Mouse (Mus musculus) midbrain, embryonic 15.5 days (tissue): ENCODE measurements around the gene March2. TPM values are rescaled to one million over a fixed set of nuclear protein-coding genes. Genes with fewer than 3 reads are reported as not detected.

ENCODE experiments used
- ATAC-seq: fragments of 200-750 bp; cut with Nextera tagmentation; replicated peaks from 2 replicates; pipeline ENCODE4 v1.8.0; 2017; ENCODE audit warnings: moderate TSS enrichment
- H3K27ac ChIP-seq: fragments of 300-500 bp; sonication (generic); 2 replicates; pipeline ENCODE4 v1.5.1; 2015; ENCODE audit warnings: mild to moderate bottlenecking, inconsistent platforms
- H3K27me3 ChIP-seq: fragments of 300-500 bp; sonication (generic); replicated peaks from 2 replicates; pipeline ENCODE4 v1.6.1; 2015; ENCODE audit warnings: inconsistent platforms
- H3K36me3 ChIP-seq: fragments of 300-500 bp; sonication (generic); replicated peaks from 2 replicates; pipeline ENCODE4 v1.6.1; 2015; ENCODE audit warnings: inconsistent platforms
- H3K4me1 ChIP-seq: fragments of 300-500 bp; sonication (generic); 2 replicates; pipeline ENCODE4 v1.6.1; 2015; ENCODE audit warnings: inconsistent platforms
- H3K4me2 ChIP-seq: fragments of 300-500 bp; sonication (generic); 2 replicates; pipeline ENCODE4 v1.6.1; 2015; ENCODE audit warnings: inconsistent platforms, mild to moderate bottlenecking, moderate library complexity
- H3K4me3 ChIP-seq: fragments of 300-500 bp; sonication (generic); 2 replicates; pipeline ENCODE4 v1.5.1; 2015; ENCODE audit warnings: mild to moderate bottlenecking, inconsistent platforms
- H3K9ac ChIP-seq: fragments of 300-500 bp; sonication (generic); 2 replicates; pipeline ENCODE4 v1.6.1; 2015; ENCODE audit warnings: mild to moderate bottlenecking, inconsistent platforms
- H3K9me3 ChIP-seq: fragments of 300-500 bp; sonication (generic); 2 replicates; pipeline ENCODE4 v1.6.1; 2016; ENCODE audit warnings: inconsistent platforms
- WGBS: fragments of 180-500 bp; shearing (Covaris S2); methylation state at CpG from one replicate; pipeline ENCODE4 v1.1.7; 2015; ENCODE audit warnings: mixed read lengths; 5-methylcytosine and 5-hydroxymethylcytosine counted together
- polyA plus RNA-seq: library from polyadenylated mRNA; unstranded; fragments of >200 nt; fragmentation: Nextera tagmentation; extraction: Ambion mirVana; gene quantifications from 2 replicates; pipeline ENCODE4 v1.2.1, GENCODE M21; 2015

The March2 gene
- polyA plus RNA-seq, 1 experiment from 2014 or later: 71.2 TPM

DNA sequence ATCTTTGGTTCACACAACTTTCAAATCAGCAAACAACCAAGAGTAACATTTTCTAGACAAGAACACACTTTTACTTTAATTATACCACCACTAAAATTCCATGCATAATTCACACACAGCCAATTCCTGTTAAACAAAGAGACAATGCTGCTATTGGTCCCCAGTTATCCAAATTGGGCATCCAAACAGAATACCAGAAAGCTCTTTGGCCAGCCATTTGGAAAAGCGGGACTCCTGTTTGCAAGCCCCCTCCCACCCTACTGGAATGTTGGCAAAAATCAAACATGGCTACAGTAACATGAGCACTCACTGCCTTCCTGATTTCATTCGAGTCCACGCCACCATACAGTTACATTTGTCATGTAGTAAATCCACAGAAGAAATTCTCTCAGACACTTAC, 48.8 kb downstream of the March2 start:
- H3K9ac ChIP-seq: no peak overlapping the region
- H3K9me3 ChIP-seq: no peaks in the 10 kb centered on the region
- no peak overlapping the region for H3K4me3 ChIP-seq
- H3K4me2 ChIP-seq: no peak overlapping the region
- H3K36me3 ChIP-seq: peaks cover 8% of the 10 kb centered on the region
- H3K4me1 ChIP-seq: 0 out of 2 replicates have a peak, but pooled peaks cover 5% of the 10 kb centered on the region
- 93% methylated on average over 3 of the region's 3 CpGs for WGBS
- H3K27ac ChIP-seq: no peak overlapping the region
- no peaks in the 10 kb centered on the region for H3K27me3 ChIP-seq
- no peak for ATAC-seq

DNA sequence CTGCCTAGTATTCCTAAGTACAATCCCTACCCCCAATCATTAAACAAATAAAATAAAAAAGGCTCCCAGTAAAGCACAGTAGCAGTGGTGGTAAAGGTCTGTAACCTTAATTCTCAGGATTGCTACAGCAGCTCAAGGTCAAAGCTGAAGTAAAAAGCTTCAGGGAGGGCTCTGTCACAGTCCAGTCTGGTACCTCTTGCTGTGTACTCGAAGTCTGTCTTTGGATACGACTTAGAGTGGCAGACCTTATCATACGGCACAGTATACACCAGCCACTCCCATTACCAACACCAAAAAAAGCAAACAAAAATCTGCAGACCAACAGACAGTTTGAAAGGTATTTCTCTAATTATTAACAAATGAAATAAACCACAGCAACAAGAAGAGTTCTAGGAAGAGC, 51.7 kb downstream of the March2 start:
- Histone ChIP-seq H3K9me3 (no peaks in the 10 kb centered on the region), H3K4me1 (0 out of 2 replicates have a peak, but pooled peaks cover 5% of the 10 kb centered on the region), H3K4me3 (no peak overlapping the region), H3K27me3 (no peaks in the 10 kb centered on the region), H3K4me2 (no peak overlapping the region), H3K9ac (no peak overlapping the region), H3K36me3 (peaks cover 21% of the 10 kb centered on the region), H3K27ac (no peak overlapping the region)
- ATAC-seq: no peak
- 89% methylated on average over 3 of the region's 3 CpGs for WGBS

DNA sequence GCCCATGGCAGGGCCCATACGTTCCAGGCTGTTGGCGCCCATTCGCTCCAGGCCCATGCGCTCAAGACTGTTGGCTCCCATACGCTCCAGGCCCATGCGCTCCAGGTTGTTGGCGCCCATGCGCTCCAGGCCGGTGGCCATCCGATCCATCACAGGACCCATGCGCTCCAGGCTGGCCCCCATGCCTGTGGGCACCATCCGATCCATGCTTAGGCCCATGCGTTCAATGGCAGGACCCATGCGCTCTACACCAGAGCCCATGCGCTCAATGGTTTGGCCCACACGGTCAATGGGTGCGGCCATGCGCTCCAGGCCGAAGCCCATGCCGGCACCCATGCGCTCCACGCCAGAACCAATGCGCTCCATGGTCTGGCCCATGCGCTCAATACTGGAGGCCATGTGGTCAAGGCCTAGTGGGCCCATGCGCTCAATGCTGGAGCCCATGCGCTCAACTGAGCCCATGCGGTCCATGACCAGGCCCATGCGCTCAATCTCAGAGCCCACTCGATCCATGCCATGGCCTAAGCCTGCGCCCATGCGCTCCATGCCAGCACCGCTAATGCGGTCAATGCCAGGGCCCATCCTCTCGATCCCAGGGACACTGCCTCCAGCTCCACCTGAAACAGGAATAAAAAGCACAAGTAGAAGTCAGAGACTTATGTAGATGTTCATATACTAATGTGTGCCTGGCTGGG, 68.5 kb downstream of the March2 start:
- no peaks in the 10 kb centered on the region for H3K27me3 ChIP-seq
- peaks cover 62% of the 10 kb centered on the region for H3K36me3 ChIP-seq
- no peaks in the 10 kb centered on the region for H3K9me3 ChIP-seq
- no peak overlapping the region for H3K27ac ChIP-seq
- no peaks in the 10 kb centered on the region for H3K4me1 ChIP-seq
- H3K4me2 ChIP-seq: no peak overlapping the region
- no peak overlapping the region for H3K4me3 ChIP-seq
- 97% methylated on average over 34 of the region's 34 CpGs for WGBS
- peak; percentile 54; the same call in 1 of the 2 replicates for ATAC-seq
- no peak overlapping the region for H3K9ac ChIP-seq

DNA sequence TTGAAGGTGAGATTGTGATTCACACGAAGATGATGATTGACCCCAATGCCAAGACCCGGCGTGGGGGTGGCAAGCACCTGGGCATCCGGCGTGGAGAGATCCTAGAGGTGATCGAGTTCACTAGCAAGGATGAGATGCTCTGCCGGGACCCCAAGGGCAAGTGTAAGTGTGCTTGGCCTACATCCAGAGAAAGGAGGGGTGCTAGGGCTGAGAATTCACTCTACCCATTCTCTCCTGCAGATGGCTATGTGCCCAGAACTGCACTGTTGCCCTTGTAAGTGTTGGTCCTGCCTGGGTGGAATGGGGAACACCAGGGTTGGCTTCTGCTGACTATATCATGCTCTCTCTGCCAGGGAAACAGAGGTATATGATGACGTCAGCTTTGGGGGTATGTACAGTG, 73.4 kb downstream of the March2 start:
- peaks cover 61% of the 10 kb centered on the region for H3K36me3 ChIP-seq
- no peak overlapping the region for H3K4me3 ChIP-seq
- no peaks in the 10 kb centered on the region for H3K27me3 ChIP-seq
- H3K4me1 ChIP-seq: no peaks in the 10 kb centered on the region
- H3K9me3 ChIP-seq: no peaks in the 10 kb centered on the region
- no peak overlapping the region for H3K9ac ChIP-seq
- H3K27ac ChIP-seq: no peak overlapping the region
- no peak overlapping the region for H3K4me2 ChIP-seq
- WGBS: 96% methylated on average over 8 of the region's 8 CpGs
- ATAC-seq: no peak

DNA sequence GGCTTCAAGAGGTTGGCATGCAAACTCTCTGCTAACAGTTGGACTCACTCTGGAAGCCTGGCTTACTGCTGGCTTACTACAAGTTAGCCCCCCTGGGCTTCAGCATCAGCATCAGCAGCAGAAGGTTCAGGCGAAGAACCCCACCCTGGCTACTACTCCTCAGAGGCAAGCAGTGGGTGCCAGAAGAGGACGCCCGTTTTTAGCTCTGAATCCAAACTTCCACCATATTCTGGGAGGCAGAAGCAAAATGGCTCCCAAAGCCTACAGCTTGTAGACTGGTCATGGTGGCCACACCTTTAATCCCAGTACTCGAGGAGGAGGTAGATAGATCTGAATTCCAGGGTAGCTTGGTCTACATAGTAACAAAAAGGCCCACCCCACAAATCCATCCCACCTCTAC, 74.4 kb downstream of the March2 start:
- no peaks in the 10 kb centered on the region for H3K4me1 ChIP-seq
- no peak for ATAC-seq
- WGBS: 95% methylated on average over 4 of the region's 4 CpGs
- H3K9ac ChIP-seq: no peak overlapping the region
- no peak overlapping the region for H3K27ac ChIP-seq
- no peaks in the 10 kb centered on the region for H3K27me3 ChIP-seq
- peaks cover 51% of the 10 kb centered on the region; the same call in 1 of the 2 replicates for H3K36me3 ChIP-seq
- no peaks in the 10 kb centered on the region for H3K9me3 ChIP-seq
- no peak overlapping the region for H3K4me3 ChIP-seq
- H3K4me2 ChIP-seq: no peak overlapping the region

DNA sequence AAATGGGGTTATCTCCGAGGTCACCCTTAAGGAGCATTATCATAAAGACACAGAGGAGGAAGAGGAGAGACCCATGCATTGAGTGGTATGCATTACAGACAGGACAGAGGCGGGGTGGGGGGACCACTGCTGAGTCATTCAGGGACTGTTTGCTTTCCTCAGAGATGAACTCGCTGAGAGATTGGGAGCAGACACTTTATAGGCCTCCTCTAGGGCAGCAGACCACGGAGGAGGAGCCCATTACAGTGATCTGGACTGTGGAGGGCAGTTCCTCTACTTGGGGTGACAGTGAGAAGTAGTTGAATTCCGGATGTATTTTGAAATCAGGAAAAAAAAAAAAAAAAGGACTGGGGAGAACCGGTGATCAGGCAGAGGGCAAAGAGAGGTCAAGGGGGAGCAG, 78.7 kb downstream of the March2 start:
- H3K4me1 ChIP-seq: no peaks in the 10 kb centered on the region
- H3K36me3 ChIP-seq: peaks cover 21% of the 10 kb centered on the region; the same call in 1 of the 2 replicates
- no peak overlapping the region for H3K9ac ChIP-seq
- H3K4me3 ChIP-seq: no peak overlapping the region
- no peaks in the 10 kb centered on the region for H3K9me3 ChIP-seq
- H3K4me2 ChIP-seq: no peak overlapping the region
- WGBS: 74% methylated on average over 6 of the region's 6 CpGs
- H3K27me3 ChIP-seq: no peaks in the 10 kb centered on the region
- ATAC-seq: no peak
- no peak overlapping the region for H3K27ac ChIP-seq

DNA sequence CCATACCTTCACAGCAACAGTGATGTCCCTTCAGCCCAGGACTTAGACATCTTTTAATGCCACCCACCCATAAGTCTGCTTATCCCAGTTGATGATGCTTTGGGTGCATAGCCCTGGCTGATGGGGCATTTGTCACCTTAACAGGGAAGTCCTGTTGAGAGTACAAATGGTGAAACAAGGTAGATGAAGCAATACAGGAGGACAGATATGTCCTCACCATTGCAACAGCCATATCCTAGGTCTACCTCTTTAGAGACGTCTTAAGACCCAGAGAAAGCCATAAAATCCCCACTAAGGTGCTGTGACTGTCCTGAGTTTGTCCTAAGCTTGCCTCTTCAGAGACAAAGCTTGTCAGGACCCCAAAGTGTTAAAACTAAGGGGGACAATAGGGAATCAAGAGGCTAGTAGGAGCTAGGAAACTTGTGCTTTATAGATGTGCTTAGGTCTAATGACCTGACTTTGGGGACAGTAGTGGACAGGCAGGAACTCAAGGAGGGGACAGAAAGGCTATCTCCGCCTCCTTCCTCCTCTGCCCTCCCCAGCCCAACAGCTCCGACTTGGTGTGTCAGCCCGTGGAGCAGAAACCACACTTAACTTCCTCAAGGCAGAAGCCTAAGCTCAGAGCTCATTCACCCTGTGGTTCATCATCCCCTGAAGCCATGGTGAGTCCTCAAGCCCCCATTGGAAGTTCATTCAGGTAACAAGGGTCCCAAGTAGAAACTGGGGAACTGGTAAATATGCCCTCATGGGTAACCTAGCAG, 80.8 kb downstream of the March2 start, which contains the start of gene Pram1:
Gene Pram1, plus strand, starts transcription at position 541 of the 761 bp plus-strand sequence.
- Histone ChIP-seq H3K27me3 (no peaks in the 10 kb centered on the region), H3K4me3 (no peak within 1 kb of the TSS), H3K27ac (no peak within 1 kb of the TSS), H3K4me2 (no peak within 1 kb of the TSS), H3K4me1 (no peaks in the 10 kb centered on the region), H3K9me3 (no peaks in the 10 kb centered on the region), H3K36me3 (0 out of 2 replicates have a peak, but pooled peaks cover 10% of the 10 kb centered on the region), H3K9ac (no peak within 1 kb of the TSS)
- ATAC-seq: no peak
- 89% methylated on average over 4 of the region's 4 CpGs for WGBS

DNA sequence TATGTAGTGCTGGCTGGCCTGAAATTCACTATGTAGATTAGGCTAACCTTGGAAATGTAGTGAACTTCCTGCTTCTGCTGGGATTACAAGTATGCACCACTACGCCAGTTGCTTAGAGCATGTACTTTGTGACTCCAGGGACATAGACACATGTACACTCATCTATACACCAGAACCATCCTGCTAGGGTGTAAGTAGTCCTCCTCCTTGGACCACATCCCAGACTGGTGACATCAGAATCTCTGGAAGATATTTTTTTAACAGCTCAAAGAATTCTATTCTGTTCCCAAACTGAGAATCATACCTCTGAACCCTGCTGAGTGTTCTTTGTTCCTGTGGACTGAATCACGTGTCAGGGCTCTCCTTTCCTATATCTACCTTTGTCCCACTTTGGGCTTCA, 81.4 kb downstream of the March2 start:
- no peaks in the 10 kb centered on the region for H3K4me1 ChIP-seq
- no peak overlapping the region for H3K9ac ChIP-seq
- 0 out of 2 replicates have a peak, but pooled peaks cover 4% of the 10 kb centered on the region for H3K36me3 ChIP-seq
- no peak overlapping the region for H3K4me2 ChIP-seq
- no peak overlapping the region for H3K4me3 ChIP-seq
- no peaks in the 10 kb centered on the region for H3K9me3 ChIP-seq
- H3K27me3 ChIP-seq: no peaks in the 10 kb centered on the region
- H3K27ac ChIP-seq: no peak overlapping the region
- ATAC-seq: no peak
- 86% methylated on average over 2 of the region's 2 CpGs for WGBS

Other genes with a start within 250 kb of the March2 start
- gene Adamts10, start 194.5 kb downstream of the March2 start, polyA plus RNA-seq: 67.7 and 69.7 TPM in 2 replicates
- gene Myo1f, start 163.0 kb downstream of the March2 start, polyA plus RNA-seq: 1.5 and 1.9 TPM in 2 replicates
- 79.7 and 80.6 TPM in 2 replicates for gene Zfp414, start 89.6 kb downstream of the March2 start, polyA plus RNA-seq
- 0.59 and 0.83 TPM in 2 replicates for gene Pram1, start 80.6 kb downstream of the March2 start, polyA plus RNA-seq
- 197 and 208 TPM in 2 replicates for gene Hnrnpm, start 31.8 kb downstream of the March2 start, polyA plus RNA-seq
- gene Rab11b, start 41.9 kb upstream of the March2 start, polyA plus RNA-seq: 630 and 639 TPM in 2 replicates
- gene Angptl4, start 63.2 kb upstream of the March2 start, polyA plus RNA-seq: 22.6 and 23.3 TPM in 2 replicates
- 51.5 and 53.4 TPM in 2 replicates for gene Kank3, start 91.8 kb upstream of the March2 start, polyA plus RNA-seq
- gene Rps28, start 105.9 kb upstream of the March2 start, polyA plus RNA-seq: 476 TPM in 2 replicates
- 467 and 476 TPM in 2 replicates for gene Ndufa7, start 105.9 kb upstream of the March2 start, polyA plus RNA-seq
- gene Cd320, start 124.4 kb upstream of the March2 start, polyA plus RNA-seq: 50.8 and 58.9 TPM in 2 replicates
- not detected in 2 replicates for gene Gm7029, start 155.2 kb upstream of the March2 start, polyA plus RNA-seq
- gene Kifc1, start 172.0 kb upstream of the March2 start, polyA plus RNA-seq: 1.5 and 2.6 TPM in 2 replicates
- gene Platr17, start 186.5 kb upstream of the March2 start, polyA plus RNA-seq: 0.50 and 0.51 TPM in 2 replicates
- gene Daxx, start 190.7 kb upstream of the March2 start, polyA plus RNA-seq: 59.4 and 61.1 TPM in 2 replicates
- gene Tapbp, start 197.2 kb upstream of the March2 start, polyA plus RNA-seq: 23.6 and 28.6 TPM in 2 replicates
- gene Zbtb22, start 197.2 kb upstream of the March2 start, polyA plus RNA-seq: 18.1 and 18.3 TPM in 2 replicates
- gene Rgl2, start 210.9 kb upstream of the March2 start, polyA plus RNA-seq: 60.9 and 61.1 TPM in 2 replicates
- 178 TPM in 2 replicates for gene Pfdn6, start 221.7 kb upstream of the March2 start, polyA plus RNA-seq
- 25.9 and 26.2 TPM in 2 replicates for gene Wdr46, start 222.0 kb upstream of the March2 start, polyA plus RNA-seq
- 14.9 and 15.1 TPM in 2 replicates for gene B3galt4, start 232.8 kb upstream of the March2 start, polyA plus RNA-seq
- gene Vps52, start 237.1 kb upstream of the March2 start, polyA plus RNA-seq: 80.9 and 84.4 TPM in 2 replicates
- gene Rps18, start 237.3 kb upstream of the March2 start, polyA plus RNA-seq: 689 and 743 TPM in 2 replicates